Mouse (Mus musculus): ENCODE data around the gene Tsen54. TPM values are rescaled to one million over a fixed set of nuclear protein-coding genes. Genes with fewer than 3 reads are reported as not detected.
A peak's percentile ranks its signal among the peaks of the same experiment; 100 is the strongest.

Tsen54 gene
- polyA plus RNA-seq, 1 experiment from 2014 or later, result 20.1 TPM

DNA sequence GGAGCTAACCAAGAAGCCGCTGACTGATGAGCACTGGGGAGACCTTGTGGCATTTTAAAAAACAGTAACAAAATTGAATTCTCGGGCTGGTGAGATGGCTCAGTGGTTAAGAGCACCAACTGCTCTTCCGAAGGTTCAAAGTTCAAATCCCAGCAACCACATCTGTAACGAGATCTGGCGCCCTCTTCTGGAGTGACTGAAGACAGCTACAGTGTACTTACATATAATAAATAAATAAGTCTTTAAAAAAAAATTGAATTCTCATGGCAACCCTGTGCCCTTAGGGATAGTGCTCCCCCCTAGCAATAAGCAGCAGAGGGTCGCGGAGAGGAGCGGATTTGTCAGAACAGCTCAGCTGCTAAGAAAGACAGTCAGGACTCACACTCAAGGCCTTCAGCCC, 49.4 kb downstream of the Tsen54 start:
- Histone ChIP-seq H3K27ac (no peak overlapping the region), H3K4me3 (replicated peaks) (no peak overlapping the region), H3K4me2 (no peak overlapping the region), H3K9me3 (replicated peaks) (no peaks in the 10 kb centered on the region), H3K27me3 (peaks cover 44% of the 10 kb centered on the region), H3K36me3 (no peaks in the 10 kb centered on the region), H3K4me1 (replicated peaks) (peaks cover 12% of the 10 kb centered on the region), H3K9ac (no peak overlapping the region)
- ATAC-seq (ENCODE audit: low read depth) (no peak), DNase-seq (no peak)
- WGBS (ENCODE audit: insufficient replicate concordance), result 69% methylated on average over 8 of the region's 8 CpGs

DNA sequence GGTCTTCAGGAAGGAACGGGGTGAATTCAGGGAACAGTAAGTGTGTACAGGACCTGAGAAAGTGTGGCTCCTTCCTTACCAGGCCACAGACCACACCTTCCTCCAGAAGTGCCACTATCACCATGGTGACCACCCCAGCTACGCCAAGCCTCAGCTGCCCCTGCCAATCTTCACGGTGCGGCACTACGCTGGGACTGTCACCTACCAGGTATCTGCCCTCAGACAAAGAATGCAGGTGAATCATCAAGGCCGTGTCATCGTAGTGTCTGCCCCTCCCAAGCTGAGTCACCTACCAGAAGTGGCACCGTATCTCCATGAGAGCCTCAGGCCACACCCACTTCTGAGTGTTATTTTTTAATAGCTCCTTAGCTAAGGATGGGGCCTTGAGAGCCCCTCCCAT, 54.9 kb downstream of the Tsen54 start:
- DNase-seq (peak; percentile 42), ATAC-seq (ENCODE audit: low read depth) (peak; percentile 44)
- Histone ChIP-seq H3K9me3 (replicated peaks) (no peaks in the 10 kb centered on the region), H3K4me1 (replicated peaks) (peaks cover 23% of the 10 kb centered on the region), H3K4me2 (peak overlapping the region; percentile 18; the same call in 1 of the 2 replicates), H3K36me3 (no peaks in the 10 kb centered on the region), H3K27me3 (peaks cover 5% of the 10 kb centered on the region; the same call in 1 of the 2 replicates), H3K27ac (peak overlapping the region; percentile 6; the same call in 1 of the 2 replicates), H3K4me3 (replicated peaks) (no peak overlapping the region), H3K9ac (no peak overlapping the region)
- 42% methylated on average over 8 of the region's 8 CpGs for WGBS (ENCODE audit: insufficient replicate concordance)

DNA sequence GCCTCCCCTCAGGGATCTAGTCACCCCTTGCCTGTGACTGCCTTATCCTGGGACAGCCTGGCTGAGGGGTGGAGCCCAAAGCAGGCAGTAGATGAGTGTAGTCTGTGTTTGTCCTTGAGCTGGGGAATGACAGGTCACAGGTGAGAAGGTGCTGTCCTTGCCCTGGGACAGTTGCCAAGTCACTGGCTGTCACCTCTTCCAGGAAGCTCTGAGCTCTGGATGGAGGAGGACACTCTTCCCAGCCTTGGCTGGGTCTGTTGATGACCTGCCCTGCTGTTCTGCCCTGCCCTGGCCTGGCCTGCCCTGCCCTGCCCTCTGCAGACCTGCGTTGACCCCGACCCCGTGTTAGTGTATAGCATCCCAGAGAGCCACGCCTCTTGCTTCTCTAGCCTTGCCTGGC, 57.9 kb downstream of the Tsen54 start:
- ATAC-seq (ENCODE audit: low read depth) (peak; percentile 49), DNase-seq (no peak)
- H3K36me3 ChIP-seq, result no peaks in the 10 kb centered on the region
- WGBS (ENCODE audit: insufficient replicate concordance), result 71% methylated on average over 4 of the region's 4 CpGs
- H3K9ac ChIP-seq, result no peak overlapping the region
- no peak overlapping the region for H3K27ac ChIP-seq
- no peak overlapping the region for H3K4me3 ChIP-seq (replicated peaks)
- H3K9me3 ChIP-seq (replicated peaks), result no peaks in the 10 kb centered on the region
- no peak overlapping the region for H3K4me2 ChIP-seq
- no peaks in the 10 kb centered on the region for H3K27me3 ChIP-seq
- peaks cover 33% of the 10 kb centered on the region for H3K4me1 ChIP-seq (replicated peaks)

Small RNA genes lying within 50 kb of the gene (microRNA-seq; reads per million reads assigned to microRNA genes)
- not detected for gene Mir5621

Other genes with a start within 250 kb of the Tsen54 start
- gene Mrps7, start 210.8 kb upstream of the Tsen54 start, polyA plus RNA-seq (2015; fragmentation: Nextera tagmentation; extraction: Ambion mirVana), result 71.5 and 77.4 TPM in 2 replicates
- 8.5 and 10.5 TPM in 2 replicates for gene Gga3, start 210.7 kb upstream of the Tsen54 start, polyA plus RNA-seq (2015; fragmentation: Nextera tagmentation; extraction: Ambion mirVana)
- 26.8 and 30.3 TPM in 2 replicates for gene Mif4gd, start 201.8 kb upstream of the Tsen54 start, polyA plus RNA-seq (2015; fragmentation: Nextera tagmentation; extraction: Ambion mirVana)
- gene Slc25a19, start 186.4 kb upstream of the Tsen54 start, polyA plus RNA-seq (2015; fragmentation: Nextera tagmentation; extraction: Ambion mirVana), result 12.2 and 15.8 TPM in 2 replicates
- 56.7 and 63.5 TPM in 2 replicates for gene Grb2, start 106.1 kb upstream of the Tsen54 start, polyA plus RNA-seq (2015; fragmentation: Nextera tagmentation; extraction: Ambion mirVana)
- gene Tmem94, start 49.3 kb upstream of the Tsen54 start, polyA plus RNA-seq (2015; fragmentation: Nextera tagmentation; extraction: Ambion mirVana), result 8.2 and 10.9 TPM in 2 replicates
- gene Caskin2, start 1.1 kb upstream of the Tsen54 start, polyA plus RNA-seq (2015; fragmentation: Nextera tagmentation; extraction: Ambion mirVana), result 5.7 and 6.0 TPM in 2 replicates
- gene Llgl2, start 9.3 kb downstream of the Tsen54 start, polyA plus RNA-seq (2015; fragmentation: Nextera tagmentation; extraction: Ambion mirVana), result 9.8 and 10.2 TPM in 2 replicates
- gene Myo15b, start 43.7 kb downstream of the Tsen54 start, polyA plus RNA-seq (2015; fragmentation: Nextera tagmentation; extraction: Ambion mirVana), result 0.36 and 0.46 TPM in 2 replicates
- 39.0 and 42.3 TPM in 2 replicates for gene Smim5, start 85.2 kb downstream of the Tsen54 start, polyA plus RNA-seq (2015; fragmentation: Nextera tagmentation; extraction: Ambion mirVana)
- 3.0 and 3.2 TPM in 2 replicates for gene Smim6, start 97.3 kb downstream of the Tsen54 start, polyA plus RNA-seq (2015; fragmentation: Nextera tagmentation; extraction: Ambion mirVana)
- 23.4 and 35.2 TPM in 2 replicates for gene Sap30bp, start 118.6 kb downstream of the Tsen54 start, polyA plus RNA-seq (2015; fragmentation: Nextera tagmentation; extraction: Ambion mirVana)
- gene Recql5, start 118.8 kb downstream of the Tsen54 start, polyA plus RNA-seq (2015; fragmentation: Nextera tagmentation; extraction: Ambion mirVana), result 9.9 and 10.2 TPM in 2 replicates
- 0.23 and 0.25 TPM in 2 replicates for gene Itgb4, start 160.0 kb downstream of the Tsen54 start, polyA plus RNA-seq (2015; fragmentation: Nextera tagmentation; extraction: Ambion mirVana)
- gene Galk1, start 198.0 kb downstream of the Tsen54 start, polyA plus RNA-seq (2015; fragmentation: Nextera tagmentation; extraction: Ambion mirVana), result 164 and 165 TPM in 2 replicates
- 785 and 880 TPM in 2 replicates for gene H3f3b, start 213.2 kb downstream of the Tsen54 start, polyA plus RNA-seq (2015; fragmentation: Nextera tagmentation; extraction: Ambion mirVana)
- 9.8 and 10.7 TPM in 2 replicates for gene Unk, start 215.6 kb downstream of the Tsen54 start, polyA plus RNA-seq (2015; fragmentation: Nextera tagmentation; extraction: Ambion mirVana)